Mouse (Mus musculus) kidney, adult 10 weeks (tissue): ENCODE data around the gene Dmap1. TPM values are rescaled to one million over a fixed set of nuclear protein-coding genes. Genes with fewer than 3 reads are reported as not detected.

Experiments
- polyA plus RNA-seq: library from polyadenylated mRNA; stranded (reverse); fragments of 350-450 nt; fragmentation: Illumina TruSeq; extraction: RNeasy Lipid Tissue Mini Kit (QIAGEN cat#74804); gene quantifications from one replicate; pipeline ENCODE4 v1.2.3, GENCODE M21; 2014; ENCODE audit warnings: low read depth, low replicate concordance

Dmap1 gene
- 0.57 TPM for polyA plus RNA-seq

GRCm38 (mm10) chr4:117681931-117682461 is at the start of gene Dmap1:
Gene Dmap1, minus strand, starts transcription at chr4:117682273.

DNA sequence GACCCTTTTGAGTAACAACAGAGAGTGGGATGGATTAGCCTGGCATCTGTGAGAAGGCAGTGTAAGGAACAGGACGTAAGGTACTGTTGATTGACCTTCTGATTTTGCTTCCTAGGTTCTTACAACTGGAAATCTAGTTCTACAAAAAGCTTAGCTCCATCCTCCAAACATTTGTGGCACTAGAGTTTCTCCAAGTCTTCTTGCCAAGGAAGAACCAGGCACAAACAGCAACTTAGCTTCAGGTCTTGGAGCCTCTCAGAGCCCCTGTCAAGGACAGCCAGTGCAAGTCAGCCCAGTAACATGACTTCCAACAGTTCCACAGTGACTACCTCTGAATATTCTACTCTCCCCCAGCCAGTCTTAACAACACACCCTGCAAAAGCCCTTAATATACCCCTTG is 42.0 kb upstream of the Dmap1 start, which contains the start of gene Gm12845:
Gm12845 (plus strand) TSS at position 301 of the 400 bp plus-strand sequence.

Other genes starting within 250 kb of the Dmap1 start
- 5.5 TPM for gene Rnf220, start 185.2 kb downstream of the Dmap1 start, polyA plus RNA-seq
- 4.9 TPM for gene Eri3, start 131.9 kb downstream of the Dmap1 start, polyA plus RNA-seq
- not detected for gene Gm12845, start 42.1 kb upstream of the Dmap1 start, polyA plus RNA-seq
- gene Klf17, start 83.4 kb upstream of the Dmap1 start, polyA plus RNA-seq = not detected
- 1.4 TPM for gene Slc6a9, start 152.2 kb upstream of the Dmap1 start, polyA plus RNA-seq
- gene Ccdc24, start 190.3 kb upstream of the Dmap1 start, polyA plus RNA-seq = not detected
- not detected for gene B4galt2, start 201.2 kb upstream of the Dmap1 start, polyA plus RNA-seq
- gene Atp6v0b, start 205.1 kb upstream of the Dmap1 start, polyA plus RNA-seq = 99.9 TPM
- 2.7 TPM for gene Dph2, start 209.8 kb upstream of the Dmap1 start, polyA plus RNA-seq
- gene Ipo13, start 232.7 kb upstream of the Dmap1 start, polyA plus RNA-seq = 2.4 TPM
- not detected for gene Artn, start 247.5 kb upstream of the Dmap1 start, polyA plus RNA-seq